Mouse (Mus musculus) embryonic facial prominence, embryonic 14.5 days (tissue): ENCODE data around the gene Tbx1. TPM values are rescaled to one million over a fixed set of nuclear protein-coding genes. Genes with fewer than 3 reads are reported as not detected.

Source experiments
- ATAC-seq: fragments of 200-750 bp; cut with Nextera tagmentation; 2 replicates; pipeline ENCODE4 v1.8.0; 2017; ENCODE audit warnings: low read depth, moderate number of reproducible peaks, moderate TSS enrichment
- DNase-seq: peaks from one replicate; pipeline ENCODE4 v3.0.0-alpha.2; 2015; ENCODE audit warnings: low spot score
- H3K27ac ChIP-seq: fragments of 300-500 bp; sonication (generic); replicated peaks from 2 replicates; pipeline ENCODE4 v1.5.1; 2014; ENCODE audit warnings: low read depth, mild to moderate bottlenecking, low read length, moderate library complexity
- H3K27me3 ChIP-seq: fragments of 300-500 bp; sonication (generic); replicated peaks from 2 replicates; pipeline ENCODE4 v1.6.1; 2014; ENCODE audit warnings: low read length; ENCODE audit not compliant: control insufficient read depth, insufficient read depth
- H3K36me3 ChIP-seq: fragments of 300-500 bp; sonication (generic); 2 replicates; pipeline ENCODE4 v1.6.1; 2014; ENCODE audit warnings: low read length, mixed read lengths; ENCODE audit not compliant: control insufficient read depth, insufficient read depth
- H3K4me1 ChIP-seq: fragments of 300-500 bp; sonication (generic); 2 replicates; pipeline ENCODE4 v1.6.1; 2014; ENCODE audit warnings: antibody characterized with exemption, low read length; ENCODE audit not compliant: control insufficient read depth, insufficient read depth
- H3K4me2 ChIP-seq: fragments of 300-500 bp; sonication (generic); 2 replicates; pipeline ENCODE4 v1.6.1; 2014; ENCODE audit warnings: low read depth, mild to moderate bottlenecking, low read length, moderate library complexity, mixed read lengths
- H3K4me3 ChIP-seq: fragments of 300-500 bp; sonication (generic); 2 replicates; pipeline ENCODE4 v1.5.1; 2014; ENCODE audit warnings: low read depth, mild to moderate bottlenecking, low read length
- H3K9ac ChIP-seq: fragments of 300-500 bp; sonication (generic); 2 replicates; pipeline ENCODE4 v1.6.1; 2014; ENCODE audit warnings: low read depth, mild to moderate bottlenecking, low read length, moderate library complexity, mixed read lengths
- H3K9me3 ChIP-seq: fragments of 300-500 bp; sonication (generic); 2 replicates; pipeline ENCODE4 v1.6.1; 2016; ENCODE audit warnings: low read length; ENCODE audit not compliant: control insufficient read depth
- WGBS: fragments of 180-500 bp; shearing (Covaris S2); extraction: QIAGEN DNeasy Blood & Tissue Kit; methylation state at CpG from one replicate; pipeline ENCODE4 v1.1.7; 2014; 5-methylcytosine and 5-hydroxymethylcytosine counted together
- polyA plus RNA-seq: library from polyadenylated mRNA; unstranded; fragments of >200 nt; fragmentation: Nextera tagmentation; extraction: Ambion mirVana; gene quantifications from 2 replicates; pipeline ENCODE4 v1.2.1, GENCODE M21; 2014

Tbx1 gene
- polyA plus RNA-seq, 1 experiment from 2014 or later = 12.4 TPM

GRCm38 (mm10) chr16:18631141-18631540 lies 40.7 kb upstream of the Tbx1 start:
- H3K36me3 ChIP-seq = no peaks in the 10 kb centered on the region
- ATAC-seq = no peak
- no peak for DNase-seq
- H3K27me3 ChIP-seq = no peaks in the 10 kb centered on the region; the same call in 1 of the 2 replicates
- 53% methylated on average over 7 of the region's 7 CpGs for WGBS
- H3K4me2 ChIP-seq = no peak overlapping the region
- H3K4me1 ChIP-seq = peaks cover 25% of the 10 kb centered on the region
- no peak overlapping the region for H3K27ac ChIP-seq
- no peaks in the 10 kb centered on the region for H3K9me3 ChIP-seq
- no peak overlapping the region for H3K4me3 ChIP-seq
- no peak overlapping the region for H3K9ac ChIP-seq

- Histone ChIP-seq H3K4me2 (peak overlapping the region; percentile 75), H3K9me3 (no peaks in the 10 kb centered on the region), H3K9ac (peak overlapping the region; percentile 88), H3K36me3 (no peaks in the 10 kb centered on the region), H3K27ac (no peak overlapping the region), H3K4me3 (peak overlapping the region; percentile 82), H3K4me1 (peaks cover 30% of the 10 kb centered on the region), H3K27me3 (peaks cover 8% of the 10 kb centered on the region)
- WGBS = 43% methylated on average over 5 of the region's 5 CpGs
- DNase-seq = no peak
- no peak for ATAC-seq
Observed at GRCm38 (mm10) chr16:18630291-18630690, 39.8 kb upstream of the Tbx1 start.

DNA sequence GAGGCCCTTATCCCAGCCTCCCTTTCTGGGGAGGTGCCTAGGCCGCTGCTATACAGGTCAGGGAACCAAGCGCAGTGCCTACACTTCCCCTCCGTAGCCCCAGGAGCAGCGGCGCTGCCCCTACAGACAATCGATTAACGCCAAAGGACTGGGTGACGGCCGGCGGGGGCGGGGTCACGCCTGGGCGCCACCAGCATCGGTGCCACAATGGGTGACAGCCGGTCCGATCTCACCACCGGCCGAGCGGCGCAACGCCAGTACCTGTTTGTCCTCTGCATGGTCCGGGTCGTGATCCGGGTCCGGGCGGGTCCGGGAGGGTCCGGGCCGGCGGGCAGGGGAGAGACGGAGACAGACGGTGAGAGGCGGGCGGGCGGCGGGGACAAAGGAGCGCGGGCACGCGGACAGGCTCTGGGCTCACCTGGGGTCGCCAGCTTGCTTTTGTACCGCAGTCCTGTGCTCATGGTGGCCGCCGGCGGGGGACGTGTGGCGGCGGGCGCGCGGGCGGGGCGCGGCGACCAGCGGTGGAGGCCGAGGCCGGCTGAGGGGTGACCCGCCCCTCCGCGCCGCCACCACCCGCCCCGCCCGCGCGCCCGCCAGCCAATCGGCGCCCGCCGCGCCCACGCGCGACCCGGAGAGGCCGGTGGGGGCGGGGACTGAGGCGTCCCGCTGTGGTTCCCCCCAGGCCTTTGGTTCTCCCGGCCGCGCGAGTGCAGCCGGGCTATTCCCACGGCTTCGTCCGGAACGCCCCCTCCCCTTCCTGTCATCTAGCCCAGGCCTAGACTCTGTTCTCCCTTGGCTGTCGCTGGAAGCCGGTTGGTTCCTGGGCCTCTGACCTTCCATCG lies 39.1 kb upstream of the Tbx1 start, which contains the start of gene Sept5:
Gene Sept5, minus strand, starts transcription at position 565 of the 842 bp plus-strand sequence.
- ATAC-seq (peak; percentile 48), DNase-seq (peak; percentile 72)
- peak within 1 kb of the TSS; percentile 63 for H3K27ac ChIP-seq
- peaks cover 30% of the 10 kb centered on the region for H3K4me1 ChIP-seq
- H3K4me3 ChIP-seq = peak within 1 kb of the TSS; percentile 82
- H3K9me3 ChIP-seq = no peaks in the 10 kb centered on the region
- H3K4me2 ChIP-seq = peak within 1 kb of the TSS; percentile 75
- peaks cover 6% of the 10 kb centered on the region; the same call in 1 of the 2 replicates for H3K36me3 ChIP-seq
- 1% methylated on average over 25 of the region's 93 CpGs for WGBS
- peak within 1 kb of the TSS; percentile 88 for H3K9ac ChIP-seq
- H3K27me3 ChIP-seq = peaks cover 15% of the 10 kb centered on the region

DNA sequence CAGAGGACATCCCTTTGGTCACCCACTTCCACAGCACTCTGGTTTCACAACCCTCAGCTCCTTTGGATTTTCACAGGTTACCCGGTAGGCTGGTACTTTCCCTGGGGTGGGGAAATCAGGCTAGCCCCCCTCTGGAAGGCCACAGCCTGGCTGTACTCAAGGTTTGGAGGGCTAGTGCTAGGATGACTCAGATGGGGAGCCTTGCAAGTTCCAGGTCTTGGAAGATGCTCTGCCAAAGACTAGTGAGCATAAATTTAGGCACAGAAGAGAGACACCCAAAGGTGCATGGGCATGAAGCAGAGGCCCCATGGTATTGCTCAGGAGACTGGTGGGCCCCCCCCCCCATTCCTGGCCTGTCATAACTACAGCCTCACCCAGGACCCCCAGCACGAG lies 38.5 kb upstream of the Tbx1 start:
- peak overlapping the region; percentile 88 for H3K9ac ChIP-seq

GRCm38 (mm10) chr16:18628206-18628947 lies 37.9 kb upstream of the Tbx1 start:
- Histone ChIP-seq H3K9ac (peak overlapping the region; percentile 88), H3K4me3 (peak overlapping the region; percentile 82), H3K27ac (no peak overlapping the region), H3K36me3 (peaks cover 18% of the 10 kb centered on the region), H3K9me3 (no peaks in the 10 kb centered on the region), H3K27me3 (peaks cover 27% of the 10 kb centered on the region), H3K4me2 (peak overlapping the region; percentile 75), H3K4me1 (peaks cover 30% of the 10 kb centered on the region)
- no peak for ATAC-seq
- no peak for DNase-seq
- WGBS = 69% methylated on average over 7 of the region's 7 CpGs

More for the DNA sequence above, 38.5 kb upstream of the Tbx1 start:
- Histone ChIP-seq H3K9me3 (no peaks in the 10 kb centered on the region), H3K36me3 (peaks cover 12% of the 10 kb centered on the region), H3K4me1 (peaks cover 30% of the 10 kb centered on the region), H3K4me3 (peak overlapping the region; percentile 82), H3K27me3 (peaks cover 22% of the 10 kb centered on the region), H3K4me2 (peak overlapping the region; percentile 75), H3K27ac (peak overlapping the region; percentile 63; the same call in 1 of the 2 replicates)
- 32% methylated on average over 2 of the region's 2 CpGs for WGBS
- DNase-seq (no peak), ATAC-seq (no peak)

DNA sequence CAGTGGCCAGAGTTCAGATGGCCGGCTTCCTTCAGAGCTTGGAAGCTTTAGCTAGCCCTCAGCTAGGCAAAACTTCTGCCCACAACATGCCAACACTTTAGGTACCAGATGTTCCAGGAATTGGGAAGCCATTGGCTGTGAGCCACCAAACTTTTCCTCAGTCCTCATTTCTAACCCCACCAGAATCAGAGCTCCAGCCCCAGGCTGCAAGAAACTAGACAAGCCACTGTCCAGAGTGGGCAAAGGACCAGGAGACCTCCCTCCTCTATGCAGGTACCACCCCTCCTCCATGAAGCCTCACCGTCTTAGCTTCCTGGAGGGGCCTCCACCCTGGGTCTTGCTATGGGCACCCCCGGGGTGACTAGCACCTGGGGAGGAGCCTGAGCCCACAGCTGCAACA lies 36.7 kb upstream of the Tbx1 start:
- peaks cover 39% of the 10 kb centered on the region for H3K27me3 ChIP-seq
- peak overlapping the region; percentile 75 for H3K4me2 ChIP-seq
- H3K9me3 ChIP-seq = no peaks in the 10 kb centered on the region
- 35% methylated on average over 2 of the region's 3 CpGs for WGBS
- peaks cover 30% of the 10 kb centered on the region for H3K36me3 ChIP-seq
- H3K4me3 ChIP-seq = peak overlapping the region; percentile 82
- H3K27ac ChIP-seq = no peak overlapping the region
- 0 out of 2 replicates have a peak overlapping the region, but pooled peaks have one; percentile 65 for H3K9ac ChIP-seq
- H3K4me1 ChIP-seq = peaks cover 30% of the 10 kb centered on the region
- no peak for ATAC-seq
- DNase-seq = no peak

DNA sequence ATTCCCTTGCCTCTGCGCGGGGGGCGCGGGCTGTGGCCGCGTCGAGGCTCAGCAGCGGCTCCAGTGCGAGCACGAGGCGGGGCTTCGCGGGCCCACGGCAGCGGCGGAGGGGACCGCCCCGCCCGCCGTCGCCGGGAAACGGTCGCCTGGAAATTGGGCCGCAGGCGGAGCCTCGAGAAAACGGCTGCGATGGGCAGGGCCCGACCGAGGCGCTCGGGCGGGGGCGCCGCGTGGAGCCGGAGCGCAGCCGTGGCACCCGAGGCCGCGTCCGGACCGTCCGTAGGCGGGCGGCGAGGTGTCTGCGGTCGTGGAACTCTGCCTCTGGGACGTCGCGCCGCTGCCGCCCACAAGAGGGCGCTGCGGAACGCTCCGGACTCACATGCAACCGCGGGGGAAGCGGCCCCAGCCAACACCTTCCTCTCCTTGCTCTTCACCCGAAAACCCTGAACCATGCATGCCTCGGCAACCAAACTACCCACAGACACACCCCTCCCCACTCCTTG lies 36.0 kb upstream of the Tbx1 start, which contains the start of gene Gm49601:
Gene Gm49601, minus strand, starts transcription at position 52 of the 503 bp plus-strand sequence.
- H3K9me3 ChIP-seq = no peaks in the 10 kb centered on the region
- H3K4me3 ChIP-seq = peak within 1 kb of the TSS; percentile 82
- DNase-seq (peak; percentile 82), ATAC-seq (peak; percentile 55)
- H3K27me3 ChIP-seq = peaks cover 47% of the 10 kb centered on the region
- no peak within 1 kb of the TSS for H3K27ac ChIP-seq
- WGBS = 0% methylated on average over 21 of the region's 65 CpGs
- H3K9ac ChIP-seq = peak within 1 kb of the TSS; percentile 65
- peak within 1 kb of the TSS; percentile 75 for H3K4me2 ChIP-seq
- H3K4me1 ChIP-seq = peaks cover 32% of the 10 kb centered on the region
- H3K36me3 ChIP-seq = peaks cover 33% of the 10 kb centered on the region

- Histone ChIP-seq H3K27me3 (peaks cover 52% of the 10 kb centered on the region), H3K9ac (peak overlapping the region; percentile 65), H3K27ac (no peak overlapping the region), H3K4me1 (peaks cover 36% of the 10 kb centered on the region), H3K9me3 (no peaks in the 10 kb centered on the region), H3K4me3 (peak overlapping the region; percentile 82), H3K36me3 (peaks cover 33% of the 10 kb centered on the region), H3K4me2 (peak overlapping the region; percentile 75)
- DNase-seq (no peak), ATAC-seq (no peak)
- 19% methylated on average over 21 of the region's 26 CpGs for WGBS
Observed at GRCm38 (mm10) chr16:18625791-18626311, 35.4 kb upstream of the Tbx1 start.
